10 mouse cellular contexts compared by ENCODE assay signal in genomic region chr17:26357784-26358183, GRCm38 (mm10). TPM values are rescaled to one million over a fixed set of nuclear protein-coding genes. Genes with fewer than 3 reads are reported as not detected.
DNase-seq lines count a peak whose midpoint lies in the region; ATAC-seq lines count a peak whose summit lies in the region.
"Had no signal": no experiment of that assay in that cellular context is flagged by ENCODE, and none has a peak within 500 bp of the region (broad histone marks: within the 10 kb centered on the region; RNA-seq: fewer than 3 reads in every experiment).

No protein-coding gene starts in this region.

- ATAC-seq in kidney, embryonic 14.5 days (ENCODE audit: low FRiP score, low TSS enrichment), result peak; percentile 81
- ATAC-seq: CD4-positive, CD25-positive, alpha-beta regulatory T cell, adult 4 months had no signal

- no peaks in the 10 kb centered on the region for H3K27me3 ChIP-seq in kidney, embryonic 14.5 days (ENCODE audit: control insufficient read depth, insufficient read depth, low read length)

- intact Hi-C loops in gastrocnemius, postnatal 14 days (cut with DNase I; ENCODE audit: low total_unique reads), result no loop called here

- H3K4me3 ChIP-seq in kidney, embryonic 14.5 days (ENCODE audit: low read length), result no peak overlapping the region

- H3K36me3 ChIP-seq in kidney, embryonic 14.5 days (ENCODE audit: control insufficient read depth, insufficient read depth, low read length), result no peaks in the 10 kb centered on the region

- 13% methylated on average over 4 of the region's 4 CpGs for WGBS in kidney, embryonic 14.5 days

- no peak overlapping the region for H3K27ac ChIP-seq in kidney, embryonic 14.5 days (ENCODE audit: low read depth, low read length)

- H3K4me1 ChIP-seq in kidney, embryonic 14.5 days (ENCODE audit: control insufficient read depth, insufficient read depth, low read length), result peaks cover 5% of the 10 kb centered on the region; the same call in 1 of the 2 replicates

- no peak overlapping the region for H3K4me2 ChIP-seq in kidney, embryonic 14.5 days (replicated peaks; ENCODE audit: low read depth, low read length)

- no peak overlapping the region for H3K9ac ChIP-seq in kidney, embryonic 14.5 days (ENCODE audit: low read depth, low read length)

- DNase-seq in gastrocnemius, postnatal 14 days, result peak; percentile 52
- no peak for DNase-seq in gastrocnemius, postnatal 10 days
- peak; percentile 67 to 76 for DNase-seq in heart, adult 9 months (ENCODE audit: low spot score in 2 of 2)
- DNase-seq in lung, postnatal 14 days, result peak; percentile 65
- DNase-seq in thymus, postnatal 14 days, result no peak
- no peak for DNase-seq in spleen, adult 12 weeks (ENCODE audit: low spot score)
- no peak for DNase-seq in B cell, adult 2 months
- DNase-seq: left cerebral cortex, postnatal 4 days had no signal

- H3K9me3 ChIP-seq in kidney, embryonic 14.5 days (ENCODE audit: control insufficient read depth, low read length), result no peaks in the 10 kb centered on the region

RNA-seq across cellular contexts. Expression of gene Neurl1b, which starts 56.8 kb away (rescaled TPM):
- total RNA-seq in gastrocnemius, postnatal 14 days (2021), result 1 to 10 TPM; 8.4 TPM
- 10 to 100 TPM; 11.6 to 12.7 TPM for total RNA-seq in gastrocnemius, postnatal 10 days (2021)
- 1.6 and 2.9 TPM in 2 replicates for polyA plus RNA-seq in kidney, embryonic 14.5 days (2014; fragmentation: Nextera tagmentation; extraction: Ambion mirVana)

Comparison
In these comparisons a context has a peak if more than half of its experiments do, and no peak if none do; other contexts are left out.
1. DNase-seq: peak in gastrocnemius, postnatal 14 days (single experiment), heart, adult 9 months (2 of 2) and lung, postnatal 14 days (single experiment); none in gastrocnemius, postnatal 10 days (single experiment), thymus, postnatal 14 days (single experiment), spleen, adult 12 weeks (single experiment) and B cell, adult 2 months (0 of 2).